Mouse (Mus musculus): Measurements from ENCODE around the gene Mthfd1l. TPM values are rescaled to one million over a fixed set of nuclear protein-coding genes. Genes with fewer than 3 reads are reported as not detected.
"Not testable (repeated sequence)": the region's sequence is repeated elsewhere in the genome, so short reads cannot be mapped to it uniquely, and the experiment has no call there.

Mthfd1l gene
- polyA plus RNA-seq, 1 experiment, result 12.7 TPM

DNA sequence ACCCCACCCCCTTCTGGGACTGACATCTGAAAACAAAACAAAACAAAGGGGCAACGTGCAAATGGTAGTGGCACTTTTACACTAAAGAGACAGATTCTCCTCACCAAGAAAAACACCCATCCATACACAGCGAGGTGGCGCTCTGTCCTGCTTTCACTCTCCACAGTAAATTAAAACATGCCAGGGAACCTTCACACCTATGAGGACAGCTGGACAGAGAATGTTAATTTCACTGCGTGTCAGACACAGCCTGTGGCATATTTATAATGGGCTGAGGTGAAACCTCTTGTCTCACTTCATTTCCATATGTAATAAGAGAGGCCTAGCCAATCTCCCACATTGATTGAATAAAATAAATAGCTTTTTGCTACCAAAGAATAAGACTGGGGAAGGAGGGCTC, 146.4 kb downstream of the Mthfd1l start:
- DNase-seq (ENCODE audit: low spot score), result no peak

DNA sequence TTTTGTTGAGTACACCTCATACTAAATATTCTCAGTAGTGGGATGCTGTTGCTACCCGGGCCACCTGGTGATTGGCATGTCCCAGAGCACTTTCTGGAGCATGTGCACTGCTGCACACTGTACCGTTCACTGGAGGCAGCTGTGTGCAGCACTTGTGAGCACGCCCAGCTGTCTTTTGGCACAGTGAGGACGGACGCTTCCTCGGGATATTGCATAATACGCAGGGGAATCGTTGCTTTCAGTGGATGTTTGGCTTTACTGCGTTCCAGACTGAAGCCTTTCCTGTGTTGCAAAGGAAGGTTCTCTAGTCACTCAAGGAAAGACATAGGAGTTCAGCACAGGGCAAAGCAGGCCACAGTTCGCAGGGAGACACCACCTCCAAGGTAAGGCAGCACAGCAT, 147.8 kb downstream of the Mthfd1l start:
- no peak for DNase-seq (ENCODE audit: low spot score)

DNA sequence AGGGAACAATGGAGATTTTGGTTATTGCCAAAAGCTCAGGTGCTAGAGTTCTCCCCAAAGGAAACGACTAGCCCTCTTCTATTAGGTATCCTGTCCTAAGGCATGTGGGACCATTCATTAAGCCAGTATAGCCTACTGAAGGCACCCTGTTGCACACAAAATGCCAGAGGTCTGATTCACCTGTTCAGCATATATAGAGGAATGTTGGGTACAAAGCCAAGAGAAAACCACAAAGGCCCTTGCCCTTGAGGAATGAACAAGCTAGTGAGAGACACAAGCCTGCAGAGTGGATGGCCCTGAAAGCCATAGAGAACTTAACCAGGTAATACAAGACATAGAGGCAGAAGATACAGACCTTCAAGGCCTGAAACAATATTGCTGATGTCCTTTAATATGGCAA, 148.3 kb downstream of the Mthfd1l start:
- DNase-seq (ENCODE audit: low spot score), result no peak

DNA sequence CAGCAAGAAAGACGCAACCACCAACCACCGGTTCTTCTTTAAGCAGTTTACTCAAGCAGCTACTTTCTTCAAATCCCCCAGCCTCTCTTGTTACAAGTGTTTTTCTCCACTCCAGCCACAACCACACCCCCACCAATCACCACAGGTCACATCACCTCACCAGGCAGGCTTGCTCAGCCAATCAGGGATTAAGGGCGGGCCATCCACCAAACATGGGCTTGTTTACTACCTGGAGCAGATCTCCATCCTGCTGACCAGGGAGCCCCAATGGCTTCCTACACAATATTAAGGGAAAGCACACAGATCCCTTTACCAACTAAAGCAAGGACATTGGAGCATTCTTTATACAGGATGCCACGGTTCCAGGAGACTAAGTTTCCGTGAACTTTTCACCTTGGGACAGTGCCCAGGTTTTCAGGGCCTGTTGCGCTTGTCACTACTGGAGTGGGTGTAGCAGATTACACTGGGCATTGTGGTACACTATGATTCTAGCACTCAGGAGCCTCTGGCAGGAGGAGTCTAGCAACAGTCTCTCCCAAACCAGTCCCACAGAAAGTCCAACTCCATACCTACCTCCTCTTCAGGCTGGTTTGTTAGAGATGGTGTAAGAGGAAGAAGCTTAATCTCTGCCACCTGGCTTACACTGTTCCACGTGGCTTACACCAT, 150.5 kb downstream of the Mthfd1l start:
- DNase-seq (ENCODE audit: low spot score), result not testable (repeated sequence)

- DNase-seq (ENCODE audit: low spot score), result no peak
Measured at GRCm38 (mm10) chr10:4124148-4124547, 151.2 kb downstream of the Mthfd1l start.

DNA sequence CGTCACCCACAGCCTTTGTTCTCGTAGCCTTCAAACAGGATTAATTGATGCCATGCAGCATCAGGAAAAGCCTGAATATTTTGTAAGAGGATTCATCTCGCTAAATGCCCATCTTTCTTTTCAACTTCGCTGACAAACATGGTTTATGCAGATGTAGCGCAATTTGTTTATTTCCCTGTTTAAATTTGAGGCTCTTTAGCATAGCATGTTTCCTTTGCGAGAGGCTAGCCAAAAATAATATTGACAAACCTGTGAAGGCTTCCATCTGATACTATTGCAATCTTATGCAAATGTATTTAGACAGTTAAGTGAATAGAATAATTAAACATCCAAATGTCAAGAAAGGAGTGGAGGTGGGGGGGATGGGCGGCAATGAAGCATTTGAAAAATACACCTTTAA, 152.3 kb downstream of the Mthfd1l start:
- DNase-seq (ENCODE audit: low spot score), result no peak

DNA sequence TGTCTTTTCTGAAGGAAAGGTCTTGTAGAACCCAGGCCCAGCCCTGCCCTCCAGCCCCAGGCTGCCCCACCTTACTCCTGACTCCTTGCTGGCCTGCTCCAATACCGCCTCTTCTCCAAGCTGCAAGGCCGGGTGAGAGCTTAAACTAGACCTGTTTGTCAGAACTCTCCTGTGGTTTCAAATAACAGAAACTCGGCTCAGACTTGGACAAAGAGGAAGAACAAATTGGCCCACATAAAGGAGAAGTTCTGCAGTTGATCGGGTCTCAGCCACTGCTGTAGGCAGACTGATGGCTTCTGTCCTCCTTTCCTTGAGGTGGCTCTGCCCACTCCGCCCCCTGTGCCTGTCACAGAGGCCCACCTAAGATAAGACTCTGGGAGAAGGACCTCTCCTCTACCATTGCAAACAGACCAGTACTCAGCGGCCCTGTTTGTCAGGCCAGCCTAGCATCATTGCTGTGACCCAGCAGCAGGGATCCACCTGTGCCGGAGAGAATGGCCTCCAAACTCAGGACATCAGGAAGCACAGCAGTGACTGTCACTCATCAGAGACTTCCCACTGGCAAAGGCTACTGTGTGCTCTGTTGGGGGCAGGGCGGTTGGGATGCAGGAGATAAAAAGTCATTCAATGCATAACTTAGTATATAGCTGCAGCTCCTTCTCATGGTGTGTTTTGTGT, 153.6 kb downstream of the Mthfd1l start:
- no peak for DNase-seq (ENCODE audit: low spot score)

- no peak for DNase-seq (ENCODE audit: low spot score)
Measured at GRCm38 (mm10) chr10:4128411-4128810, 155.5 kb downstream of the Mthfd1l start.

- DNase-seq (ENCODE audit: low spot score), result no peak
Measured at GRCm38 (mm10) chr10:4128915-4129314, 156.0 kb downstream of the Mthfd1l start.

GRCm38 (mm10) chr10:4129461-4129860, 156.5 kb downstream of the Mthfd1l start:
- DNase-seq (ENCODE audit: low spot score), result no peak

- DNase-seq (ENCODE audit: low spot score), result no peak
Measured at GRCm38 (mm10) chr10:4130034-4130607, 157.2 kb downstream of the Mthfd1l start.

DNA sequence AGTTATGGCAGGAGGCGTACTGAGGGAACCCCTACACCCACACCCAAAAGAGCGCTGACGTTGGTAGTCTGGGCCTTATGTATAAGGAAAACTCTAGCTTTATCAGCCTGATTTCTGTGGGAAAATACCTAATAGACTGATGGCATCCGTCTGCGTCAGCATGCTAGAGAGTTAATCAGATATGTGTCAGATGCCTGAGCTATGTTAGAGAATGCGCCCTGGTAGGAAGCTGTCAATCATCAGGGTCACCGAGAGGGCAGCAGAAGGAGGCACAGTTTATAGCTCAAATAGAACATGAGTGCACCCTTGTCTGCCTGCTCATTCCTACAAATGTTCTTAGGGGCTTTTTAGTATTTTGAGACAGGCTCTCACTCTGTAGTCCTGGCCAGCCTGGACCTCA, 159.8 kb downstream of the Mthfd1l start:
- DNase-seq (ENCODE audit: low spot score), result no peak

GRCm38 (mm10) chr10:4135100-4135764, 162.3 kb downstream of the Mthfd1l start:
- DNase-seq (ENCODE audit: low spot score), result no peak

GRCm38 (mm10) chr10:4139531-4139930, 166.6 kb downstream of the Mthfd1l start:
- DNase-seq (ENCODE audit: low spot score), result no peak

GRCm38 (mm10) chr10:4141689-4142088, 168.8 kb downstream of the Mthfd1l start:
- DNase-seq (ENCODE audit: low spot score), result no peak

DNA sequence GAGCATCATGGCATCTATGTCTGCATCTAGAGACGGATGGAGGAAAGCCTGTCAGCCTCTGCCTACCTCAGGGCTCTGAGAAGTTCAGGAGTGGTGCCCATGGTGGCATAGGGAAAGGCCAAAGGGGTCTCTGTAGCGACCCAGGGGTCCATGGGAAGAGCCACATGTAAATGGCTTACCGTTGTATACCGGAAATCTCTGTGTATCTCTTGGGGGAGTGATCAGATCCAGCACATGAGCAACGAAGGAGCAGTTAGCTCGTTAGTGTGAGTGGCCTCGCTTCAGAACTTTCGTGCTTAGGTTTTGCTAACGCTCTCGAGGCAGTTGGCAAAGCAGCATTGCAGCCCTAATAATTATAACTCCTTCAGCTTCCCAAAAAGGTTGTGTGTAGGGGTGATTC, 169.9 kb downstream of the Mthfd1l start:
- no peak for DNase-seq (ENCODE audit: low spot score)

DNA sequence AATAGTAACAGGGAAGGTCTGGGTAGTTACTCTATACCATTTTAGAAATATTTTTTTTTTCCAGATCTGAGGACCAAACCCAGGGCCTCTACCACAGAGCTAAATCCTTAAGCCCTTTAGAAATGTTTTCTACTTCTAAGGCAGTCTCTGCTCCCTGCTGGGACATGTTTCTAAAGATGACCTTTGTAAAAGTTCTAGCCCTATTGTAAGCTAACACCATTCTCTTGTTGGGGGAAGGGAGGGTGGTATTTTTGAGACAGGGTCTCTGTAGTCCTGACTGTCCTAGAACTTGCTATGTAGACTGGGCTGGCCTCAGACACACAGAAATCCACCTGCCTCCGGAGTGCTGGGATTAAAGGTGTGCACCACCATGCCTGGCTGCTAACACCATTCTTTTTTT, 170.5 kb downstream of the Mthfd1l start:
- no peak for DNase-seq (ENCODE audit: low spot score)

GRCm38 (mm10) chr10:4145080-4145807, 172.3 kb downstream of the Mthfd1l start:
- DNase-seq (ENCODE audit: low spot score), result no peak

GRCm38 (mm10) chr10:4146947-4147346, 174.0 kb downstream of the Mthfd1l start:
- DNase-seq (ENCODE audit: low spot score), result no peak

- DNase-seq (ENCODE audit: low spot score), result no peak
Measured at GRCm38 (mm10) chr10:4151159-4151558, 178.2 kb downstream of the Mthfd1l start.

- DNase-seq (ENCODE audit: low spot score), result no peak
Measured at GRCm38 (mm10) chr10:4151862-4152776, 179.2 kb downstream of the Mthfd1l start.

Measured in urinary bladder, adult 2 months (tissue).